Mouse (Mus musculus) kidney, adult 2 months (tissue): Measurements from ENCODE around the gene Sema5b.

Source experiments
- CTCF ChIP-seq: fragments of 200-500 bp; conservative IDR thresholded peaks from 2 replicates; pipeline ENCODE4 v1.5.1; 2011; ENCODE audit warnings: low read depth, mild to moderate bottlenecking, control low read depth, low read length, moderate library complexity, mixed read lengths; ENCODE audit not compliant: insufficient read depth, insufficient read length
- POLR2A ChIP-seq: fragments of 200-500 bp; IDR thresholded peaks from one replicate; pipeline ENCODE4 v1.6.1; 2011; ENCODE audit warnings: low read depth, low read length, control low read depth

GRCm38 (mm10) chr16:35596661-35597350 is 55.9 kb downstream of the Sema5b start:
- TF ChIP-seq CTCF, result no peak
- no peak for TF ChIP-seq POLR2A
